Mouse (Mus musculus) adrenal gland, adult (tissue): Measurements from ENCODE around the gene Tcte3.
"Not testable (repeated sequence)": the region's sequence is repeated elsewhere in the genome, so short reads cannot be mapped to it uniquely, and the experiment has no call there.

Experiments used
- DNase-seq, 2 experiments: peaks; one replicate each; pipeline ENCODE4 v3.0.0; 2022 to 2023; ENCODE audit warnings: low spot score in 1 of 2; ENCODE audit not compliant: inconsistent age in 2 of 2

Gene Tcte3

DNA sequence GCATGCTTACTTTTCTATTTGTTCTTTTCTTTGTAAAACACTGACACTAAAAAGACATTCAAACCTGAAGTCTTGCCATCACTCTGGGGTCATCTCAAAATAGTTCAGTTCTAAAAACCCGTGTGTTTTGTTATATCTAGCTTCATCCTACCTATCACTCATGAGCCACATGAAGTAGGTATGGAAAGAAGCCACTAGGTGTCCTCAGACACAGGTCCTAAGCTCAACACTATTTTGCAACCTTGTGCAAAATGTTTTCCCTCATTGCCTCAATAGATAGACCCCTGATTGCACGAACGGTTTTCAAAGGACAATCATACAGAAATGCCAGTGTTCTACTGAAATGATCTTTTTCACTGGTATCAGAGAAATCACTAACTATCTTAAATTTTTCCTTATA is 833 bp downstream of the Tcte3 start:
- DNase-seq: not testable (repeated sequence)

DNA sequence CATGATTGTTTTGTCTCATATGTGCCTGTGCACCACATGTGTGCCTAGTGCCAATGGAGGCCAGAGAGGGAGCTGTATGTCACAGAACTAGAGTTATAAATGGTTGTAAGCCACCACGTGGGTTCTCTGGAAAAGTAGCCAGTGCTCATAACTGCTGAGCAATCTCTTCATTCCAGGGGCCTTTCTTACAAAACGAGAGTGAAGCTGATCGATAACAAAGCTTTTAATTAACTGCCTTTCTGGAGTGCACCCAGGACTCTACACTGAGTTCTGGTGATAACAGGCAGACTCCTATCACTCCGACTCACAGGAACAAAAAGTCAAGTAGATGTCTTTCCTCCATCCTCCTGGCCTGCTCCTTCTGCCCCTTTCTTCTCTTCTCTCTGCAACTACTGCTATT is 9.9 kb downstream of the Tcte3 start:
- not testable (repeated sequence) for DNase-seq

DNA sequence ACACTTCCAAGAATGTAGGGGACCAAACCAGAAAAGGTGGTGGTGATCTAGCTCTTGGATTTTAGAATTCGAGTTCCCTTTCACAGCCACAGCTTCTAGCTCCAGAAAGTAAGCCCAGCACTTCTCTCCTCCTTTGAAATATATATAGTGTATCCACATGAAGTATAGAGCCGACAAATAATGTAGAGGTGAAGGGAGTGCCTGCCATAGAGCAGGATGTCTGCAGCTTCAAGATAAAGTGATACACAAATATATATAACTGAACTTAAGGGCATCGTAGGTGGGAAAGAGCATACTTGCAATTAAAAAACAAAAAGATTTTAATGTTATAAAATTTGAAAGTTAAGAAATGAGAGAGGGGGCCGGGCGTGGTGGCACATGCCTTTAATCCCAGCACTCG is 15.8 kb downstream of the Tcte3 start:
- not testable (repeated sequence) for DNase-seq

GRCm38 (mm10) chr17:15024502-15025193 is 16.6 kb downstream of the Tcte3 start:
- DNase-seq: not testable (repeated sequence)

DNA sequence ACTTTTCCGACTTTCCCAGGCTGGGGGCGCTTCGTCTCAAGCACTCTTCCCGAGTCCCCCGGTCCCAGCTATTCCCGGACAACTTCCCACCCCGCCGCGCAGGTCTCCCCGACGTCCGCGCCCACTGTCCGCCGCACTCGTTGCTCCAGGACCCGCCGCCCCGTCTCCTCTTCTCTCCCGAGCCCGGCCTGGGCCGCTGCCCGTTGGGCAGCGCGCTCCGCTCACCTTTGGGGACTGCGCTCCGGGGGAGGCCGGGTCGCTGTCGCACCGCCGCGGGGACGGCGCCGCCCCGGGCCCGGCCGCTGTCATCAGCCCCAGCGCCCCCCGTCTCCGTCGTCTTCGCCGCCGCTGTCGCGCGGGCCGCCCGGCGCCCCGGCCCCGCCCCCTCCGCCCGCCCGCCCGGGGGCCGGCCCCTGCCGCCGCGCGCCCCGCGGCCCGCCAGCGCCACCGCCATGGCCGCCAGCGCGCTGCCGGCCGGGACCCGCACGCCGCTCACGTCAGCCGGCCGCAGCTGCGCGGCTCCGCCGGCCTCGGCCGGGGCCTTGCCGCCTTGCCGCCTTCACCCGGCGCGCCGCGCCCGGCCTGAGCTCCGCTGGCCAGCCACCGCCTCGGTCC is 17.3 kb downstream of the Tcte3 start:
- DNase-seq: not testable (repeated sequence)

GRCm38 (mm10) chr17:15021503-15022220 is 19.6 kb downstream of the Tcte3 start:
- DNase-seq: peak in 1 of 2 experiments; percentile 23

DNA sequence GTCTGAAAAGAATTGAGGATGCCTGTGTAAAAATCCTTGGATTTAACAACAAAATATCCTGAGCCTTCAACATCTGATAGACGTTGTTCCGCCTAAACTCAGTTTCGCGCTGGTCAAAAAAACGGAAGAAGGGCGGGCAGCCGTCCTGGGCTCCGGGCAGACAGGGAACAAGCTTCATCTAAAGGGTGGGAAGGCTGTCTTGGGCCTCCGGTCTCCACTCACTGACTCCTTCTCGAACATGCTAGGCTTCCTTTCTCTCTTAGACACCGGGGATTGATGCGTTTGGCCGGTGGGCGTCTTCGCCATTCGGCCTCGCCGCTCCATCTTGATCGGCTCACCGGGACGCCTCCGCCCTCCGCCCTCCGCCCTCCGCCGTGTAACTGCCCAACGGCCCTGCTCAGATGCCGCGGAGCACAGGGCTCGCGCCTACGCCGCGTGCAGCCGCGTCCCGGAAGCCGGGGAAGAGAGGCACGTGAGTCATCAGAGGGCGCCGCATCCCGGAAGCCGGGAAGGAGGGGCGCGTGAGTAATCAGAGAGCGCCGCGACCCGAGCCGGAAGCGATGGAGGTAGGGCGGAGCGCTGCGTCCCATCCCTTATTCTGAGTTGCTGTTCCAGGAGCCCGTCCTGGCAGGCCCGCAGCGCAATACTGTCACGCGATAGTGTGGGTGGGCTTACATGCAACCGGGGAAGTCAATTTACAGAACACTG is 31.4 kb downstream of the Tcte3 start, which contains the start of gene Gm3435:
Gm3435 (plus strand) TSS at position 471 of the 708 bp plus-strand sequence.
- not testable (repeated sequence) for DNase-seq

- DNase-seq: not testable (repeated sequence)
These were observed 32.2 kb downstream of the Tcte3 start for GRCm38 (mm10) chr17:15009088-15009487.

- not testable (repeated sequence) for DNase-seq
These were observed 41.2 kb downstream of the Tcte3 start for GRCm38 (mm10) chr17:15000047-15000446.

DNA sequence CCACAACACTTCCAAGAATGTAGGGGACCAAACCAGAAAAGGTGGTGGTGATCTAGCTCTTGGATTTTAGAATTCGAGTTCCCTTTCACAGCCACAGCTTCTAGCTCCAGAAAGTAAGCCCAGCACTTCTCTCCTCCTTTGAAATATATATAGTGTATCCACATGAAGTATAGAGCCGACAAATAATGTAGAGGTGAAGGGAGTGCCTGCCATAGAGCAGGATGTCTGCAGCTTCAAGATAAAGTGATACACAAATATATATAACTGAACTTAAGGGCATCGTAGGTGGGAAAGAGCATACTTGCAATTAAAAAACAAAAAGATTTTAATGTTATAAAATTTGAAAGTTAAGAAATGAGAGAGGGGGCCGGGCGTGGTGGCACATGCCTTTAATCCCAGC is 47.1 kb downstream of the Tcte3 start:
- DNase-seq: not testable (repeated sequence)

DNA sequence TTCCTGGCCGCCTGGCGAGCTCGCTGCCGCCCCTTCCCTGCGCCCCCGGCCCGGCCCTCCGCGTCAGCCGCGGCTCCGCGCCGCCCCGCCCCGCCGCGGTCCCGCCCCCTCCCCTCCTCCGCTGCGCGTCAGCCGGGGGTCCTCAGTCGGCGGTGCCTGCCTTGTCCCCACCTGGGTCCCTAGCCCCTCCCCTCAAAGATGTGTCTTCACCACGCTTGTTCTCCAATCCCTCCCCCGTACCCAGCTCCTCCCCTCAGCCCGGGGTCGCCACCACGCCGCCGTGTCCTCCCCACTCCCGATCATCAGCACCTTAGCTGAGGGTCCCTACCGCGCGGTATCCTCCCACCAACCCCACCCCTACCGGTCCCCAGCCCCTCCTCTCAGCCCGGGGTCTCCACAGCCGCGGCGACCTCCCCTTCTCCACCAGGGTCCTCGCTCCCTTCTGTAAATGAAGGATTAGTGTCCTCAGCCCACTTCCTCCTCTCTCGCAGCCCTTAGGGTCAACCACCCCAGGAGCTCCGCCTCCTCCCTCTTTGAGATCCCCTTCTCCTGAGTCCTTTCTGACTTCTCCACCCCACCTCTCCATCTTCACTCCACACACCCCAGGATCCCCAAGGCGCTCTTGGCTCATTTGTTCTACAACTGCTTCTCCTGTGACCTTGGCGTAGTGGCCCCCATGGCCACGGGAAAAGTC is 48.0 kb downstream of the Tcte3 start:
- DNase-seq: not testable (repeated sequence)

DNA sequence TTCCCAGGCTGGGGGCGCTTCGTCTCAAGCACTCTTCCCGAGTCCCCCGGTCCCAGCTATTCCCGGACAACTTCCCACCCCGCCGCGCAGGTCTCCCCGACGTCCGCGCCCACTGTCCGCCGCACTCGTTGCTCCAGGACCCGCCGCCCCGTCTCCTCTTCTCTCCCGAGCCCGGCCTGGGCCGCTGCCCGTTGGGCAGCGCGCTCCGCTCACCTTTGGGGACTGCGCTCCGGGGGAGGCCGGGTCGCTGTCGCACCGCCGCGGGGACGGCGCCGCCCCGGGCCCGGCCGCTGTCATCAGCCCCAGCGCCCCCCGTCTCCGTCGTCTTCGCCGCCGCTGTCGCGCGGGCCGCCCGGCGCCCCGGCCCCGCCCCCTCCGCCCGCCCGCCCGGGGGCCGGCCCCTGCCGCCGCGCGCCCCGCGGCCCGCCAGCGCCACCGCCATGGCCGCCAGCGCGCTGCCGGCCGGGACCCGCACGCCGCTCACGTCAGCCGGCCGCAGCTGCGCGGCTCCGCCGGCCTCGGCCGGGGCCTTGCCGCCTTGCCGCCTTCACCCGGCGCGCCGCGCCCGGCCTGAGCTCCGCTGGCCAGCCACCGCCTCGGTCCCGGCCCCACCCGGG is 48.7 kb downstream of the Tcte3 start:
- DNase-seq: not testable (repeated sequence)

DNA sequence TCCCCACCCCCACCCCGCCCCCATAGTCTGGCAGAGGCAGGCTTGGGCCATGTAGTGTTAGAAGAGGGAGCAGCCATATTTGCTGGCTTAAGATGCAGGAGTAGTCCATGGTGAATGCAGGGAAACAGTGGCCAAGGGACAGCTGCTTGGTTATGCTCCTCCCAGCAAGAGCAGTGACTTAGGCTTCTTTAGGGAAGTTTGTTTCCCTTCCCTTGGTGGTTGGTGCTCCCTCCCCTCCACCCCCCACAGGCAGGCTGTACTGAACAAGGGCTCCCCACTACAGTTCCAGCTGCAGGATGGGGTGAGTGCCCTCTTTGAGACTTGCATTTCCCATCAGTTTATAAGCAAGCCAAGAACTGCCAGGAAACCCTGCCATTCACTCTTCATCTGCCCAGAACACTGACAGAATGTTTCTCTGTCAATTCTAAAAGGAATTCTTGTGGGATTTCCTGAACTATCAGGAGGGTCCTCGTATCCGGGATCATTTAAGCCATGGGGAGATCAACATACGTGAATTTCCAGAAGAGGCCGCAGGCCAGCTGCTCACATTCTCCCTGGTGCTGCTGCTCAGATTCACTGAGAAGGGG is 51.1 kb downstream of the Tcte3 start:
- DNase-seq: peak in 1 of 2 experiments; percentile 39

DNA sequence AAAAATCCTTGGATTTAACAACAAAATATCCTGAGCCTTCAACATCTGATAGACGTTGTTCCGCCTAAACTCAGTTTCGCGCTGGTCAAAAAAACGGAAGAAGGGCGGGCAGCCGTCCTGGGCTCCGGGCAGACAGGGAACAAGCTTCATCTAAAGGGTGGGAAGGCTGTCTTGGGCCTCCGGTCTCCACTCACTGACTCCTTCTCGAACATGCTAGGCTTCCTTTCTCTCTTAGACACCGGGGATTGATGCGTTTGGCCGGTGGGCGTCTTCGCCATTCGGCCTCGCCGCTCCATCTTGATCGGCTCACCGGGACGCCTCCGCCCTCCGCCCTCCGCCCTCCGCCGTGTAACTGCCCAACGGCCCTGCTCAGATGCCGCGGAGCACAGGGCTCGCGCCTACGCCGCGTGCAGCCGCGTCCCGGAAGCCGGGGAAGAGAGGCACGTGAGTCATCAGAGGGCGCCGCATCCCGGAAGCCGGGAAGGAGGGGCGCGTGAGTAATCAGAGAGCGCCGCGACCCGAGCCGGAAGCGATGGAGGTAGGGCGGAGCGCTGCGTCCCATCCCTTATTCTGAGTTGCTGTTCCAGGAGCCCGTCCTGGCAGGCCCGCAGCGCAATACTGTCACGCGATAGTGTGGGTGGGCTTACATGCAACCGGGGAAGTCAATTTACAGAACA is 62.8 kb downstream of the Tcte3 start, which contains the start of the genes 9030025P20Rik and Gm3417:
9030025P20Rik (plus strand) TSS at position 107 of the 677 bp plus-strand sequence.
Gm3417 (minus strand) TSS at position 429 of the 677 bp plus-strand sequence.
- DNase-seq: not testable (repeated sequence)

DNA sequence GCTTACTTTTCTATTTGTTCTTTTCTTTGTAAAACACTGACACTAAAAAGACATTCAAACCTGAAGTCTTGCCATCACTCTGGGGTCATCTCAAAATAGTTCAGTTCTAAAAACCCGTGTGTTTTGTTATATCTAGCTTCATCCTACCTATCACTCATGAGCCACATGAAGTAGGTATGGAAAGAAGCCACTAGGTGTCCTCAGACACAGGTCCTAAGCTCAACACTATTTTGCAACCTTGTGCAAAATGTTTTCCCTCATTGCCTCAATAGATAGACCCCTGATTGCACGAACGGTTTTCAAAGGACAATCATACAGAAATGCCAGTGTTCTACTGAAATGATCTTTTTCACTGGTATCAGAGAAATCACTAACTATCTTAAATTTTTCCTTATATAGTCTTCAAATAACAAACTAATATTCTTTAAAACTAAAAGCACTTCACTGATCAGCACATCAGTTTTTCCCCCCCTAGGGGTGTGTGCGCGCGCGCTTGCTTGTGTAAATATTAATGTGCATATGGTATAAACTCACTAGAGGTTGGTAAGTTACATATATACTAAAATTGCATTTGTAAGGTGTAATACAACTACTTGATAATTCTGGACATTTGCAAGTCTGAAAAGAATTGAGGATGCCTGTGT is 63.4 kb downstream of the Tcte3 start:
- DNase-seq: peak in 1 of 2 experiments; percentile 23
